Mouse (Mus musculus) C2C12 (cell line): ENCODE results near the gene Tmem72. TPM values are rescaled to one million over a fixed set of nuclear protein-coding genes. Genes with fewer than 3 reads are reported as not detected.

Source experiments
- H3K27me3 ChIP-seq: one replicate; pipeline ENCODE4 v1.6.1; 2011; ENCODE audit not compliant: control insufficient read depth, insufficient read depth, insufficient read length
- H3K36me3 ChIP-seq: one replicate; pipeline ENCODE4 v1.6.1; 2011; ENCODE audit not compliant: control insufficient read depth, insufficient read depth
- H3K4me3 ChIP-seq: one replicate; pipeline ENCODE4 v1.5.1; 2011; ENCODE audit warnings: mild to moderate bottlenecking, control low read depth; ENCODE audit not compliant: poor library complexity, insufficient read depth, severe bottlenecking
- H3K79me2 ChIP-seq: one replicate; pipeline ENCODE4 v1.6.1; 2011; ENCODE audit not compliant: control insufficient read depth, insufficient read depth
- H3K79me3 ChIP-seq: one replicate; pipeline ENCODE4 v1.6.1; 2011; ENCODE audit warnings: low read depth, control low read depth
- H3ac ChIP-seq: one replicate; pipeline ENCODE3; 2011; ENCODE audit warnings: low read depth; ENCODE audit not compliant: control insufficient read depth, insufficient read length
- CEBPB ChIP-seq: IDR thresholded peaks from one replicate; pipeline ENCODE4 v1.6.1; 2011; ENCODE audit warnings: low read depth, mild to moderate bottlenecking, control low read depth, moderate library complexity
- CTCF ChIP-seq: IDR thresholded peaks from one replicate; pipeline ENCODE4 v1.5.1; 2011; ENCODE audit not compliant: control insufficient read depth, insufficient read depth, insufficient read length
- FOSL1 ChIP-seq: IDR thresholded peaks from one replicate; pipeline ENCODE4 v1.8.0; 2011; ENCODE audit warnings: mild to moderate bottlenecking, low read length; ENCODE audit not compliant: poor library complexity, insufficient read depth, severe bottlenecking
- MAX ChIP-seq: IDR thresholded peaks from one replicate; pipeline ENCODE4 v1.6.1; 2011; ENCODE audit warnings: mild to moderate bottlenecking, control low read depth
- MYOD1 ChIP-seq: IDR thresholded peaks from one replicate; pipeline ENCODE4 v1.6.1; 2011; ENCODE audit warnings: low read depth; ENCODE audit not compliant: control insufficient read depth, insufficient read length
- MYOG ChIP-seq: IDR thresholded peaks from one replicate; pipeline ENCODE4 v1.6.1; 2011; ENCODE audit not compliant: control insufficient read depth, insufficient read length; ENCODE audit errors: extremely low read depth
- USF1 ChIP-seq: IDR thresholded peaks from one replicate; pipeline ENCODE4 v1.6.1; 2011; ENCODE audit warnings: low read depth, mild to moderate bottlenecking, control low read depth, moderate library complexity
- polyA plus RNA-seq: library from polyadenylated mRNA; unstranded; fragments of >200 nt; fragmentation: generic; extraction: Trizol; gene quantifications from one replicate; pipeline ENCODE4 v1.2.1, GENCODE M21; 2012; ENCODE audit warnings: missing spikeins

Gene Tmem72
- polyA plus RNA-seq, 1 experiment: 0.06 TPM

GRCm38 (mm10) chr6:116715166-116715565, 1.5 kb downstream of the Tmem72 start:
- Histone ChIP-seq H3K79me2 (no peaks in the 10 kb centered on the region), H3K27me3 (no peaks in the 10 kb centered on the region), H3K36me3 (no peaks in the 10 kb centered on the region), H3K4me3 (no peak overlapping the region), H3K79me3 (no peaks in the 10 kb centered on the region), H3ac (no peak overlapping the region)
- no peak for TF ChIP-seq MYOD1
- no peak for TF ChIP-seq MYOG
- TF ChIP-seq USF1: no peak
- no peak for TF ChIP-seq CEBPB
- TF ChIP-seq CTCF: no peak
- no peak for TF ChIP-seq FOSL1
- no peak for TF ChIP-seq MAX

- H3ac ChIP-seq: no peak overlapping the region
- TF ChIP-seq FOSL1 (no peak), CEBPB (no peak), CTCF (no peak), MAX (no peak), MYOD1 (no peak), MYOG (no peak), USF1 (no peak)
- H3K79me2 ChIP-seq: no peaks in the 10 kb centered on the region
- no peaks in the 10 kb centered on the region for H3K79me3 ChIP-seq
- H3K36me3 ChIP-seq: no peaks in the 10 kb centered on the region
- H3K4me3 ChIP-seq: no peak overlapping the region
- no peaks in the 10 kb centered on the region for H3K27me3 ChIP-seq
Observed at GRCm38 (mm10) chr6:116714576-116714975, 2.1 kb downstream of the Tmem72 start.

DNA sequence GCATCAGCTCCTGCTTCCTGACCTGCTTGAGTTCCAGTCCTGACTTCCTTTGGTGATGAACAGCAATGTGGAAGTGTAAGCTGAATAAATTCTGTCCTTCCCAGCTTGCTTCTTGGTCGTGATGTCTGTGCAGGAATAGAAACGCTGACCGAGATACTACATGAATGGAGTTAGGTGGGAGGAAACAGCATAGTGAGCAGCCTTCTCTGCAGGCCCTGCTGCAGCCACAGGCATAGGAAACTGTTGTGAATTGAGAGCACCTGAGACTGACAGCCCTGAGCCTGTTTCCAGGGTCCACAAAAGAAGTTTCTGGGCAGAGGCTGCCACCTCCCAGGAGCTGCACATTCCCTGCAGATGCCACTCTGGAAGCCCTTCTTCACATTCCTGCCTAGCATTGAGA, 2.7 kb downstream of the Tmem72 start:
- no peaks in the 10 kb centered on the region for H3K79me2 ChIP-seq
- no peaks in the 10 kb centered on the region for H3K36me3 ChIP-seq
- no peaks in the 10 kb centered on the region for H3K79me3 ChIP-seq
- H3K27me3 ChIP-seq: no peaks in the 10 kb centered on the region
- no peak overlapping the region for H3ac ChIP-seq
- H3K4me3 ChIP-seq: no peak overlapping the region
- TF ChIP-seq CEBPB: no peak
- no peak for TF ChIP-seq MAX
- no peak for TF ChIP-seq FOSL1
- no peak for TF ChIP-seq MYOD1
- TF ChIP-seq MYOG: no peak
- no peak for TF ChIP-seq CTCF
- no peak for TF ChIP-seq USF1

- H3K79me2 ChIP-seq: no peaks in the 10 kb centered on the region
- H3K79me3 ChIP-seq: no peaks in the 10 kb centered on the region
- H3ac ChIP-seq: no peak overlapping the region
- H3K27me3 ChIP-seq: no peaks in the 10 kb centered on the region
- H3K36me3 ChIP-seq: no peaks in the 10 kb centered on the region
- no peak overlapping the region for H3K4me3 ChIP-seq
- TF ChIP-seq FOSL1 (no peak), MYOG (no peak), MAX (no peak), USF1 (no peak), MYOD1 (no peak), CEBPB (no peak), CTCF (no peak)
Observed at GRCm38 (mm10) chr6:116712503-116712902, 4.2 kb downstream of the Tmem72 start.

DNA sequence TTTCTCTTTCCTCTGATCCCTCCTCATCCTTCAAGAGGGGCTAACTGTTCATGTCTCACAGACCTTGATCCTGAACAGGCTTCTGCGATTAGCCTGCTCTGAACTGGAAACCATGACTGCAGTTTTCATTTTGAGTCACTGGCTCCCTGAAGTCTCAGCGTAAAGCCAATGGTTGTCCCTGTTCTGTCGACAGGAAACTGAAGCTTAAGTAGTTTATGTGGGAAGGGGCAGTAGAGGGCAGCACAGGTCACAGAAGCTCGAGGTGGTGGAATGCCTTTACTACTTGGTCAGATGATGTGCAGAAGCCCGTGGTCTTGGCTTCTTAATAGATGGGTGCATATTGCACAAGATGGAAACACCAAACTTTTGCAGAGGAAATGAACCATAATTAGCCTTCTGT, 4.7 kb downstream of the Tmem72 start:
- Histone ChIP-seq H3K36me3 (no peaks in the 10 kb centered on the region), H3K79me2 (no peaks in the 10 kb centered on the region), H3ac (no peak overlapping the region), H3K4me3 (no peak overlapping the region), H3K79me3 (no peaks in the 10 kb centered on the region), H3K27me3 (no peaks in the 10 kb centered on the region)
- TF ChIP-seq CEBPB (no peak), USF1 (no peak), MYOG (no peak), MYOD1 (no peak), MAX (no peak), FOSL1 (no peak), CTCF (no peak)

DNA sequence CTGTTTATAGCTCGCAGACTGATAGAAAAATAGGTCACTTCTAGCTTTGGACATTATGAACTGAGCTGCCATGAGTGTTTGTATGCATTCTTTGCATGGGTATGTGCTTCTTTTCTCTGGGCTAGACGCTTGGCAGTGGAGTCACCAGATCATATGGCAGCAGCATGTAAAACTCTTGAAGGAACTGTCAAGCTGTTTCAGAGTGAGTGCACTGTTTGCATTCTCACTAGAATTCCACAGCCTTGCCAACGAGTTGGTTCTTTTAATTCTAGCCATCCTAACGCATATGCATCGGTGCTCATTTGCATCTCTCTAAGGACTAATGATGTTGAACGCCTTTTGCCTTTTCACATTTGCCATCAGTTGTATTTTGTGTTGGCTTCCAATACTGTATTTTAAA, 12.4 kb downstream of the Tmem72 start:
- H3ac ChIP-seq: no peak overlapping the region
- H3K79me2 ChIP-seq: no peaks in the 10 kb centered on the region
- peaks cover 3% of the 10 kb centered on the region for H3K27me3 ChIP-seq
- TF ChIP-seq MYOG: no peak
- no peak for TF ChIP-seq MYOD1
- no peak for TF ChIP-seq MAX
- no peak for TF ChIP-seq USF1
- no peak for TF ChIP-seq CTCF
- TF ChIP-seq FOSL1: no peak
- TF ChIP-seq CEBPB: no peak
- H3K79me3 ChIP-seq: no peaks in the 10 kb centered on the region
- no peak overlapping the region for H3K4me3 ChIP-seq
- no peaks in the 10 kb centered on the region for H3K36me3 ChIP-seq
